ENCODE assay signal across 10 mouse cellular contexts in the genomic region with DNA sequence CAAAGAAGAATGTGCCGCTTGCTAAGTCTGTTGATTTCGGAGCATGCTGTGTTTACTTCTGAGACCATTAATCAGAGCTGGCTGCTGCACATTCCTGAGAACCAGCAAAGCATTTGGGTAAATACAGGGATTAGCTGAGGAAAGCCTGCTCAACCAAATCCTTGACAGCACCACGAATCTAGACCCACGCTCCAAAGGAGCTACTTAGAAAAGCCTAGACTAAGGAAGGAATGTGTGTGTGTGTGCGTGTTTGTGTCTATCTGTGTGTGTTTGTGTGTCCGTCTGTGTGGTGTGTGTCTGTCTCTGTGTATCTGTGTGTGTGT. TPM values are rescaled to one million over a fixed set of nuclear protein-coding genes. Genes with fewer than 3 reads are reported as not detected.
DNase-seq lines count a peak whose midpoint lies in the region; ATAC-seq lines count a peak whose summit lies in the region.
"Had no signal": no experiment of that assay in that cellular context is flagged by ENCODE, and none has a peak within 500 bp of the region (broad histone marks: within the 10 kb centered on the region; RNA-seq: fewer than 3 reads in every experiment).

No protein-coding gene starts in this region.

- WGBS in heart, embryonic 16.5 days, result 27% methylated on average over 6 of the region's 6 CpGs
- WGBS in kidney, embryonic 16.5 days, result 12% methylated on average over 6 of the region's 6 CpGs

- DNase-seq in heart, postnatal 36 days, result no peak
- DNase-seq in embryo, embryonic 10.5 days (ENCODE audit: low spot score), result peak; percentile 70
- peak; percentile 34 for DNase-seq in neural tube, embryonic 10.5 days (ENCODE audit: extremely low spot score, low spot score)
- DNase-seq in layer of hippocampus, postnatal 25 days (ENCODE audit: extremely low spot score in 1 of 2, low spot score in 1 of 2), result no peak
- DNase-seq in gastrocnemius, postnatal 10 days, result no peak
- DNase-seq in cerebellum, adult 9-10 months, result no peak
- DNase-seq: spleen, adult 18-20 months had no signal

- intact Hi-C loops in heart, postnatal 36 days (cut with DNase I), result no loop called here

- no peak for ATAC-seq in heart, embryonic 16.5 days (replicated peaks; ENCODE audit: extremely low read depth, insufficient read depth, low FRiP score)
- peak; percentile 86 for ATAC-seq in kidney, embryonic 16.5 days (ENCODE audit: low FRiP score, low TSS enrichment)

- no peak overlapping the region for H3K4me3 ChIP-seq in heart, embryonic 16.5 days (ENCODE audit: low read length)
- peak overlapping the region; percentile 12; the same call in 1 of the 2 replicates for H3K4me3 ChIP-seq in kidney, embryonic 16.5 days (ENCODE audit: low read length)

- peak overlapping the region; percentile 46 for H3K4me2 ChIP-seq in heart, embryonic 16.5 days (ENCODE audit: low read depth, low read length)
- H3K4me2 ChIP-seq in kidney, embryonic 16.5 days (replicated peaks; ENCODE audit: low read depth, low read length), result peak overlapping the region; percentile 45

- H3K36me3 ChIP-seq in heart, embryonic 16.5 days (ENCODE audit: control insufficient read depth, insufficient read depth), result no peaks in the 10 kb centered on the region; the same call in 1 of the 2 replicates
- H3K36me3 ChIP-seq in kidney, embryonic 16.5 days (ENCODE audit: insufficient read depth, low read length), result no peaks in the 10 kb centered on the region

- no peaks in the 10 kb centered on the region for H3K9me3 ChIP-seq in heart, embryonic 16.5 days (replicated peaks; ENCODE audit: control insufficient read depth, low read length)
- H3K9me3 ChIP-seq in kidney, embryonic 16.5 days (ENCODE audit: low read length), result no peaks in the 10 kb centered on the region

- peak overlapping the region; percentile 39 for H3K9ac ChIP-seq in heart, embryonic 16.5 days (ENCODE audit: low read length)
- H3K9ac ChIP-seq in kidney, embryonic 16.5 days (replicated peaks; ENCODE audit: low read length), result no peak overlapping the region; the same call in 1 of the 2 replicates

- H3K4me1 ChIP-seq in heart, embryonic 16.5 days (ENCODE audit: control insufficient read depth, insufficient read depth, low read length), result peaks cover 42% of the 10 kb centered on the region
- peaks cover 36% of the 10 kb centered on the region for H3K4me1 ChIP-seq in kidney, embryonic 16.5 days (ENCODE audit: insufficient read depth, low read length)

- H3K27me3 ChIP-seq in heart, embryonic 16.5 days (ENCODE audit: control insufficient read depth, insufficient read depth, low read length), result no peaks in the 10 kb centered on the region
- H3K27me3 ChIP-seq in kidney, embryonic 16.5 days (ENCODE audit: insufficient read depth, low read length), result no peaks in the 10 kb centered on the region

- peak overlapping the region; percentile 66 for H3K27ac ChIP-seq in heart, embryonic 16.5 days (ENCODE audit: low read length)
- peak overlapping the region; percentile 84 for H3K27ac ChIP-seq in kidney, embryonic 16.5 days (ENCODE audit: low read length)
- H3K27ac ChIP-seq: macrophage had no signal

RNA-seq across cellular contexts. Expression of gene Tgfbr3, which starts 20.5 kb away (rescaled TPM):
- polyA plus RNA-seq in heart, embryonic 16.5 days (2015; fragmentation: Nextera tagmentation; extraction: Ambion mirVana), result 20.1 and 23.2 TPM in 2 replicates
- total RNA-seq in heart, postnatal 36 days (2021), result 10 to 100 TPM; 53.5 to 54.2 TPM
- polyA plus RNA-seq in kidney, embryonic 16.5 days (2015; fragmentation: Nextera tagmentation; extraction: Ambion mirVana), result 17.3 and 18.6 TPM in 2 replicates
- 10 to 100 TPM; 13.3 to 16.3 TPM for total RNA-seq in layer of hippocampus, postnatal 25 days (2021)
- 10 to 100 TPM; 37.3 to 42.6 TPM for total RNA-seq in gastrocnemius, postnatal 10 days (2021)

Comparison
In these comparisons a context has a peak if more than half of its experiments do, and no peak if none do; other contexts are left out.
1. DNase-seq: peak in embryo, embryonic 10.5 days (single experiment) and neural tube, embryonic 10.5 days (single experiment); none in heart, postnatal 36 days (0 of 2), layer of hippocampus, postnatal 25 days (0 of 2), gastrocnemius, postnatal 10 days (single experiment) and cerebellum, adult 9-10 months (single experiment).